Mouse (Mus musculus): ENCODE results near the gene Rab3c.

Gene Rab3c

GRCm38 (mm10) chr13:110198906-110199305, 81.9 kb downstream of the Rab3c start:
- no peak for DNase-seq (ENCODE audit: extremely low read depth, low read depth)

- DNase-seq (ENCODE audit: extremely low read depth, low read depth), result no peak
Observed at GRCm38 (mm10) chr13:110190039-110190438, 90.8 kb downstream of the Rab3c start.

GRCm38 (mm10) chr13:110184963-110185685, 95.7 kb downstream of the Rab3c start:
- no peak for DNase-seq (ENCODE audit: extremely low read depth, low read depth)

DNA sequence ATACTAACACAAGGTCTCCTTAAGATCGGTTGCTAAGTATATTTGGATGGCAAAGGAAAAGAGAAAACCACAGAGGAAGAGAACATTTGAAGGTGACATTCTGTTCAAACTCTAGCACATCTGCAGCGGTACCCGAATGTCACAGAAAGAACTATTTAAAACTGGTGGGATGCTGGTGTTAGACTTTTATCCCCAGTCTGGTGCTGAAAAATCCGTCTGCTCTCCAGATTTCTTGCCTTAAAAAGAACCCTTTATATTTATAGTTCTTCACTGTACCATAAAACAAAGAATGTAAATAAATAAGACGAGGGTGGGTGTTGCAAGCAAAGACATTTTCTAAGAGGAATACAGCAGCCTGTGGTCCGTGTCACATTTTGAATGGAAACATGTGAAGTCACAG, 105.1 kb downstream of the Rab3c start:
- DNase-seq (ENCODE audit: extremely low read depth, low read depth), result no peak

GRCm38 (mm10) chr13:110169669-110170068, 111.1 kb downstream of the Rab3c start:
- no peak for DNase-seq (ENCODE audit: extremely low read depth, low read depth)

DNA sequence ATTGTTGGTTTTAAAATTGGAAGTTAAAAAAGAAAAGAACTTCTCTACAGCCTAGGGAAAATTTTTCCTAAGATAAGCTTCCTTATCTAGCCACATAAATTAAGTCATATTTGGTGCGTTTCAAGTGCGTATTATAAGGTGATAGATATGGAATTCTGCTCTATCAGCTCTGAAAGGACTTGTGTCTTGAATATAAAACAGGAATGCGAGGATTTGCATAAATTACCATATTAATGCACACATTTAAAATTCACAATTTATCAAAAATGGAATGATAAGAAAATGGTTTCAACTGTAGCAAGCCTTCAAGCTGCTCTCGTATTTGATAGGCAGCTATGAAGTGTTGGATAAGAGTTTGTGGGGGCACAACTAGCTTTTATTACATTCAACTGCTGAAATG, 111.6 kb downstream of the Rab3c start:
- no peak for DNase-seq (ENCODE audit: extremely low read depth, low read depth)

DNA sequence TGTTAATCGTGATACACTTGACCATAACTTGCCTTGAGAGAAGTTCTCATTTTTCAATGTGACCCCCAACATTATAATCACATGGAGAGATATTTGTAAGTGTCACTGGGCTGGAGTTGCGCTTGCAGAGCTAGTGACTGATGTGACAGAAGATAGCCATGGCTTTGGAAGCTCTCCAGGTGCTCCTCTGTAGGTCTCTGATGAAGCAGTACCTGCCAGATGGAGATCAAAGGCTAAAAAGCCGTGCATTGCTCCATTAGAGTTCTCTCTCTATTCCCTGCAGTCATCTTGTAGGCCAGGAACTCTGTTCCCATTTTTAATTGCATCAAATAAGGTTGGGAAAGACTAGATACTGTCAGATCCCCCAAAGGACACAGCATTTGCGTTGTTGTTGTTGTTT, 112.2 kb downstream of the Rab3c start:
- no peak for DNase-seq (ENCODE audit: extremely low read depth, low read depth)

DNA sequence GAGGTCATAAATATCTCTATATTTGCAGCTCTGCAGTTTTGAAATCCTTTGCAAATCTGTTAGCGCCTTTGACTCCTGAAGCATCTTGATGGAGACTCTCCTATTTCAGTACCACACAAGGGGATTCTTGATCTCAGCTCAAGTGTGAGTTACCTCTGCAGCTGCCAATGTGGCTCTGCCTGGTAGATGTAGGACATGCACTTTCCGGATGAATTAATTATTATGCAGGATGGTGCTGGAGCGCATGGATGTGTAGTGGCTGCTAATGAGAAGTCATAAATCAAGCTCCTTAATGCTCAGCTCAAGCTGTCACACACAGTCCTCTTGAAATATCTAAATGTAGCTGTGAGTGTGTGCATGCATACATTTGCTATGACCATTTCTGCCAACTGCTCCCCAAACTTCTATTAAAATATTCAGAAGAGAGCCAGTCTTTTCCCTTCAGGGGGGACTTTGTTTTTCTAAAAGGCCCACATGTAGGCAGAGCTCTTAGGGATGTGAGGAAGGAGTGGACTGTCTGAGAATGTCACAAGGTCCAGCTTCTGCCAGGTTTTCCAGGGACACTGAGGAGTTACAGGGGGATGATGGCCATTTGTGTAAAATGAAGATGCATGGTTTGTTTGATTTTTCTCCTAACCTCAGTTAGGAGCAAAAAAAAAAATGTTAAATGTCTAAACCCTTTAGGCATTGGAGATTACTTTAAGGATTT, 114.0 kb downstream of the Rab3c start:
- no peak for DNase-seq (ENCODE audit: extremely low read depth, low read depth)

DNA sequence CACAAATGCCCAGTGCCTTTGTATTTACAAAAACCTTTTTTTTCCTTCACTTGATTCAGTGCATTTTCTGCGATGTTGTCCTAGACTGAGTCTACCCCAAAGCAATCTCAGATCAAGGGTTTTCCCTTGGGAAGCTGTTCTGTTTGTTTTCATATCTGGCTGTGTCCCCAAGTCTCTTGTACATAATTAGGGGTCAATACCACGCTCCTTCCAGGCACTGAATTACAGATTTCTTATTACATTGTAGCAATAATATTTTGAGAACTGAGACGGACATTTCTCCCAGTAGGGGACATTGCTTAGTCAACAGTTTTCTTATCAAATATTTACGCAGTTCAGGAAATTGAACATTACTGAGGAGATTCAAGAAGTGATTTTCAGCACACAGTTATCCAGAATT, 120.8 kb downstream of the Rab3c start:
- no peak for DNase-seq (ENCODE audit: extremely low read depth, low read depth)

- DNase-seq (ENCODE audit: extremely low read depth, low read depth), result no peak
Observed at GRCm38 (mm10) chr13:110158588-110159519, 121.9 kb downstream of the Rab3c start.

GRCm38 (mm10) chr13:110145545-110145944, 135.3 kb downstream of the Rab3c start:
- DNase-seq (ENCODE audit: extremely low read depth, low read depth), result no peak

GRCm38 (mm10) chr13:110145019-110145418, 135.8 kb downstream of the Rab3c start:
- no peak for DNase-seq (ENCODE audit: extremely low read depth, low read depth)

DNA sequence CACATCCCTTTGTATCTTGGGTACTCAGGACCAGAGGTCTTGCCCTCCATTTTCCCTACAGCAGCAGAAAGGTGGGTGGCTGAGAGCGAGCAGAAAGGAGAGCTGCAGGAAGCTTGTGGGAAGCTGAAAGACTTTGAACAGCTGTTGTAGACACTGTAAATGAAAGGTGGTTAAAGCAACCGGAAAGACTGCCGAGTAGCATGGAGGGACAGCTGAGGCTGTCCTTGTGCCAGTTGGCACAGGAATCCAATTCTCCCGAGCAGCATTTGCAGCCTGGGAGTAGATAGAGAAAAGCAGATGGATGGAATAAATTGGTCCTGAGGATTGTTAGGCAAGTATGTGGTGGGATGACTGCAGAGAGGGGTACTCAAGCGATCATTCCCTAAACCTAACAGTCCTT, 141.5 kb downstream of the Rab3c start:
- DNase-seq (ENCODE audit: extremely low read depth, low read depth), result no peak

DNA sequence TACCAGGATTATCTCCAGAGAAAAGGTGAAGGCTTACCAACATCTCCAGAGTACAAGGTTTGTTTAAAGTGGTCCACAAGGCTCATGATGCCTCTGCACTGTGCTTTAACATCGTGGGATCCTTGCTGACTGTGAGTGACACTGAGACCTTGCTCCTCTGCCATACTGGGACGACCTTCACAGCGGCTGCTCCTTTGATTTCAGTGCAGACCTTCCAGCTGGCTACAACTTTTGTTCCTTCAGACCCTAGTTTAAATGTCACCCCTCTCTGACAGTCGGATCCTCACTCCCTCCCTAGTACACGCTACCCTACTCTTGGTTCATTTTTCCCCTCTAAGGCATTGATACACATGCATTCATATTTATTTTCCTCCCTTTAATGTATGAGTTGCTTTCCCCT, 142.2 kb downstream of the Rab3c start:
- DNase-seq (ENCODE audit: extremely low read depth, low read depth), result no peak

DNA sequence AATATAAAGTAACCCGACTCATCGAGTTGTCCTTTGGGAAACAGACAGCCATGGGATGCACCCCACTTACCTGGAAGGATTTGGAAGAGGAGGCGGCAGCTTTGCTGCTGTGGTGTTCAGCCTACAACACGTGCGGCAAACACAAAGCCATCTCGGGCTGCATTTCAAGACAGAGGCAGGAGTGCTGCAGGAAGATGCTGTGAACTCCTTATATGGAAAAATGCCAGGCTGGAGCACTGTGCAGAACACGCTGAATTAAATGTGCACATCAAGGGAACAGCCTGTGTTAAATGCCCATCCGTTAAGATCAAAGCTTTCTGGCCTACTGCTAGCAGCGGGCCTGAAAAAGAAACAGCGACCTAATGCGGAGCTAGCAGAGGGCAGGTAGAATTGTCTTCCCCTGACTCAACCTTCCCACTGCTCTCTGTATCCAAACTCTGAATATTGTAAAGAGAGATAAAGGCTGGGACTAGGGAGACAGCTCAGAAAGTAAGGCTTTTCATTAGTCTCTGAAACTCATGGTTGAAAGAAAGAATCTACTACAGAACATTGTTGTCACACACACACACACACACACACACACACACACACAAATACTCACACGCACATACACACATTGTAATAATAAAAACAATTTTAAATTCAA, 153.1 kb downstream of the Rab3c start:
- DNase-seq (ENCODE audit: extremely low read depth, low read depth), result no peak

GRCm38 (mm10) chr13:110122825-110123224, 158.0 kb downstream of the Rab3c start:
- no peak for DNase-seq (ENCODE audit: extremely low read depth, low read depth)

- no peak for DNase-seq (ENCODE audit: extremely low read depth, low read depth)
Observed at GRCm38 (mm10) chr13:110116892-110117291, 163.9 kb downstream of the Rab3c start.

DNA sequence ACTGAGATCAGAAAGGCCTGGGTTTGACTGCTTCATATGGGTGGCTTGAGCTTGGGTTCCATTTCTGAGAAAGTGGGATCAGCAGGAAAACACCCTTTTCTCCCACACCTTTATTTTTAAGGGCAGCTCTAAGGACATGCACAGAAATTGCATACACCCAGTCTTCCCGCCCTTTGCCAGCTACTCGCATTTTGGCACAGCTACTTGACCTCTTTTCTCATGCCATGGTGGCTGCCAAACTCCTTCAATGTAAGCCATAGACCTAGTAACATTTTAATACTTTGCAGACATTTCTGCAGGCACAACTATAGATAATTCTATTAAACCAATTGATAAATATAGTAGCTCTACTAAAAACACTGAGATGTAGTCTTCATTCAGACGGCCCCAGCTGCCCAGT, 164.5 kb downstream of the Rab3c start:
- no peak for DNase-seq (ENCODE audit: extremely low read depth, low read depth)

- no peak for DNase-seq (ENCODE audit: extremely low read depth, low read depth)
Observed at GRCm38 (mm10) chr13:110114870-110115645, 165.7 kb downstream of the Rab3c start.

GRCm38 (mm10) chr13:110113711-110114110, 167.1 kb downstream of the Rab3c start:
- DNase-seq (ENCODE audit: extremely low read depth, low read depth), result no peak

Data from MEL-GATA-1-ER (cell line).